Mouse (Mus musculus) cortical plate, adult 2 months (tissue): ENCODE measurements around the gene Zfyve26. TPM values are rescaled to one million over a fixed set of nuclear protein-coding genes. Genes with fewer than 3 reads are reported as not detected.
"Not testable (repeated sequence)": the region's sequence is repeated elsewhere in the genome, so short reads cannot be mapped to it uniquely, and the experiment has no call there.

Source experiments
- H3K27ac ChIP-seq: fragments of 200-500 bp; 2 replicates; pipeline ENCODE4 v1.5.1; 2012; ENCODE audit warnings: low read length, control low read depth, inconsistent platforms; ENCODE audit not compliant: insufficient read depth
- H3K4me1 ChIP-seq: fragments of 200-500 bp; 2 replicates; pipeline ENCODE4 v1.6.1; 2011; ENCODE audit warnings: low read length; ENCODE audit not compliant: control insufficient read depth, insufficient read depth
- H3K4me3 ChIP-seq: fragments of 200-500 bp; 2 replicates; pipeline ENCODE4 v1.5.1; 2011; ENCODE audit warnings: mild to moderate bottlenecking, low read length, control low read depth; ENCODE audit not compliant: insufficient read depth
- CTCF ChIP-seq: fragments of 200-500 bp; IDR thresholded peaks from 2 replicates; pipeline ENCODE4 v1.5.1; 2011; ENCODE audit warnings: mild to moderate bottlenecking, control low read depth, low read length; ENCODE audit not compliant: insufficient read depth; ENCODE audit errors: extremely low read depth
- POLR2A ChIP-seq: fragments of 200-500 bp; IDR thresholded peaks from 2 replicates; pipeline ENCODE4 v1.6.1; 2011; ENCODE audit warnings: mild to moderate bottlenecking, low read length, control low read depth; ENCODE audit not compliant: insufficient read depth; ENCODE audit errors: extremely low read depth
- polyA plus RNA-seq: library from polyadenylated mRNA; depleted of rRNA; stranded (reverse); fragments of >200 nt; gene quantifications from 2 replicates; pipeline ENCODE4 v1.2.3, GENCODE M21; 2012; rRNA removed

Zfyve26 gene
- polyA plus RNA-seq, 1 experiment = 28.3 TPM

GRCm38 (mm10) chr12:79211447-79211846 is 84.7 kb downstream of the Zfyve26 start:
- H3K4me3 ChIP-seq = no peak overlapping the region
- TF ChIP-seq CTCF = no peak
- no peaks in the 10 kb centered on the region for H3K4me1 ChIP-seq
- no peak overlapping the region for H3K27ac ChIP-seq

DNA sequence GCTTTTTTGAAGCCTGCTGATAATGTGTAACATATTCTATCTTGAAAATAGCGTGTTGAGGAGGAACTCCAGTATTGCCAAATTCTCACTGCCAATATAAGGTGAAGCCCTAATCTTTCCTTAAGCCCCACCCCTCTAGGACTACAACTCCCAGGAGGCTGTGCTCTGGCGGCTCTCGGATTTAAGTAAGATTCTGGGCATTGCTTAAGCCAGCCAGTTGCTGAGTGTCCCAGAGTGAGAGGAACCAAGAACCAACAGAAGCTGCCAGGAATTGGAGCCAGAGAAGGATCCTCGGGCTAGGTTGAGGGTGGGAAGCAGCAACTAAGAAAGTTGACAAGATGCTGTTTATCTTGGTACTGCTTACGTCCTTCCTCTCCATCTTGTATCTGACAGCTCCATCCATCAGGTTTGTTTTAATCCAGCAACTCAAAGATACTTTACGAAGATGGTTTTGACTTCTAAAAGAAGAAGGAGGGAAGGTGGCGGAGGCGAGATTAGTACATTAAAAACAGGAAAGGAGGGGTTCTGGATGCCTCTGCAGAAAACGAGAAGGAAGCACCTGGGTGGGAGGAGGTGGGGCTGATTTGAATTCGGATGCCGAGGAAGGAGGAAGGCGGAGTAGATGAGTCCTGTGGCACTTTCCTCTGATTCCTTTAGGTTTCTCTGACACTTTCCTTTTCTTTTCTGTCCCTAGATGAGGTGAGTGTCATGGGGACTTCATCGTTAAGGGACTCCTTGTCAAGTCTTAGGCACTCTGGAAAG is 87.2 kb downstream of the Zfyve26 start, which contains the start of gene Rdh12:
TSS of gene Rdh12 (plus strand) at position 212 of the 762 bp plus-strand sequence.
- TF ChIP-seq CTCF (no peak), POLR2A (peak; percentile 30; the same call in 1 of the 2 replicates)

DNA sequence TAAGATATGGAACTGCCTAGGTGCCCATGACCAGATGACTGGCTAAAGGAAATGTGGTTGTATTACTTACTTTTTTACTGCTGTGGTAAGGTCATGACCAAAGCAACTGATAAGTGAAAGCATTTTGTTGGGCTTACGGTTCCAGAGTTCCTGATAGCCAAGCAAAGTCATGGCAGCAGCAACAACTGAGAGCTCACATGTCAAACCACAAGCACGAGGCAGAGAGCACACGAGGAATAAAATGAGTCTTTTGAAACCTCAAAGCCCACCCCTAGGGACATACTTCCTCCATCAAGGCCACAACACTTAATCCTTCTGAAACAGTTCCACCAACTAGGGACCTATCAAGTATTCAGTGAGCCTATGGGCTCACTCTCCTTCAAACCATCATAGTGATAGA is 94.2 kb downstream of the Zfyve26 start:
- TF ChIP-seq CTCF (no peak), POLR2A (no peak)
- no peak overlapping the region for H3K27ac ChIP-seq
- no peak overlapping the region for H3K4me3 ChIP-seq
- no peaks in the 10 kb centered on the region for H3K4me1 ChIP-seq

More for the DNA sequence above, 87.2 kb downstream of the Zfyve26 start, which contains the start of gene Rdh12:
- H3K4me1 ChIP-seq = no peaks in the 10 kb centered on the region
- H3K27ac ChIP-seq = no peak within 1 kb of the TSS
- H3K4me3 ChIP-seq = peak within 1 kb of the TSS; percentile 53

DNA sequence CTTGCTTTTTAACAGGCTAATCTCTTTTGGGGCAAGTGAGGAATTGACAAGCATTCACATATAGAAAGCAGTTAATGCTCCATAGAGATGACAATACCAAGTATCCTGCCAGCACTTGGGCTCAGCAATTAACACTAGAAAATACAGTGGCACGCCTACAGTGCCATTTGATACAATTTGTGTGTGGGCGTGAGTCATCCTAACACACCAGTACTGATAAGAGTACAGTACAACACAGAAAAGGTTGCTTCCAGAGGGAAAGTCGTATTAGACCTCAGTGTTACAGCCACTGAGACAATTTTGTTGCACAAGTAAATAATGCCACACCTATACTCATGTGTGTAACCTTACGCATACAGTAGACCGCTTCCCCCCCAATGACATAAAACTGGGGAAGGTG is 99.0 kb downstream of the Zfyve26 start:
- no peak for TF ChIP-seq CTCF
- TF ChIP-seq POLR2A = no peak
- Histone ChIP-seq H3K27ac (no peak overlapping the region), H3K4me3 (no peak overlapping the region), H3K4me1 (no peaks in the 10 kb centered on the region)

DNA sequence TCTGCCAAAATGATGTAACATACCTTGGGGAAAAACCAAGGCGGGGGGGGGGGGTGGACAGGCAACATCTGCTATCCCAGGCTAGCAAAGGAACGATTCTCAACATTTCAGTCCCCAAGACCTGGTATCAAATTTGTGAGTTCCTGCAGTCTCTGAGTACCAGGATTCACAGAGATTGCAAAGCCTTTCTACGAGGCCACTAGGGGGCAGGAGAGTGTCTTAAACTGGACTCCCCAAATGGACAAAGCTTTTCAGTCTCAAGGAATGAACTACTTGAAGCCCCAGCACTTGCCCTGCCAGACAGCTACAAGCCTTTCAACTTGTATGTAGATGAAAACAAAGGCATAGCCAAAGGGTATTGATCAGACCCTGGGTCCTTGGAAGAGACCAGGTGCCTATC is 102.7 kb downstream of the Zfyve26 start:
- no peak overlapping the region for H3K4me3 ChIP-seq
- TF ChIP-seq POLR2A = no peak
- peak; percentile 75 for TF ChIP-seq CTCF
- H3K27ac ChIP-seq = no peak overlapping the region
- peaks cover 4% of the 10 kb centered on the region for H3K4me1 ChIP-seq

DNA sequence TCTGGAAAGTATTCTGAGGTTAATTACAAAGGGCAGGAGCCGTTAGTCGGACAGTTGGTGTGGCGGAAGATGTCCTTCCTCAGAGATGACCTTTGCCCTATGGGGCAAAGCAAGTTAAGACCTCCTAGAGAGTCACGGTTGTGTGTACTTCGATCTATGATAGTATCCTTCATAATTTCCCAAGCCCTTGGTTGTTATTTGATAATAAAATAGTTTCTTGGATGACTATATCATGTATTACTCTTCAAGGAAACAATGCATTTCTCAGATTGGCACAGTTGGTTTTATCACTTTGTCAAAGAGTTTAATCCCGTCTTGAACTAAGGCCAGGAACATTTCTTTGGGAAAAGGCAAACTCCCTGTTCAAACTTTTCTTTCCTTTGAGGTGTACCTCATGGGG is 103.9 kb downstream of the Zfyve26 start, which contains the start of gene Rdh11:
TSS of gene Rdh11 (minus strand) at position 101 of the 400 bp plus-strand sequence.
- TF ChIP-seq POLR2A (no peak), CTCF (no peak)
- Histone ChIP-seq H3K27ac (no peak within 1 kb of the TSS), H3K4me3 (peak within 1 kb of the TSS; percentile 46), H3K4me1 (peaks cover 4% of the 10 kb centered on the region)

GRCm38 (mm10) chr12:79191701-79192100 is 104.4 kb downstream of the Zfyve26 start:
- TF ChIP-seq CTCF (peak; percentile 47), POLR2A (peak; percentile 53; the same call in 1 of the 2 replicates)
- Histone ChIP-seq H3K4me1 (peaks cover 4% of the 10 kb centered on the region), H3K27ac (no peak overlapping the region), H3K4me3 (peak overlapping the region; percentile 46)

GRCm38 (mm10) chr12:79190931-79191673 is 105.0 kb downstream of the Zfyve26 start:
- Histone ChIP-seq H3K4me1 (peaks cover 4% of the 10 kb centered on the region), H3K4me3 (peak overlapping the region; percentile 46), H3K27ac (no peak overlapping the region)
- TF ChIP-seq POLR2A (peak; percentile 37; the same call in 1 of the 2 replicates), CTCF (no peak)

GRCm38 (mm10) chr12:79185160-79185559 is 110.9 kb downstream of the Zfyve26 start:
- H3K27ac ChIP-seq, H3K4me1 ChIP-seq, H3K4me3 ChIP-seq: not testable (repeated sequence)

Other genes starting within 250 kb of the Zfyve26 start
- 11.0 and 12.8 TPM in 2 replicates for gene Pigh, start 206.7 kb downstream of the Zfyve26 start, polyA plus RNA-seq
- gene Arg2, start 165.5 kb downstream of the Zfyve26 start, polyA plus RNA-seq = 2.0 and 2.9 TPM in 2 replicates
- 188 and 189 TPM in 2 replicates for gene Vti1b, start 123.6 kb downstream of the Zfyve26 start, polyA plus RNA-seq
- gene Rdh11, start 104.0 kb downstream of the Zfyve26 start, polyA plus RNA-seq = 19.1 and 21.9 TPM in 2 replicates
- 2.6 and 3.0 TPM in 2 replicates for gene Rdh12, start 87.4 kb downstream of the Zfyve26 start, polyA plus RNA-seq
- 0.13 and 0.17 TPM in 2 replicates for gene Rad51b, start 978 bp upstream of the Zfyve26 start, polyA plus RNA-seq